In genomic region chrX:153007685-153008047, GRCm38 (mm10) we compare ENCODE assay signal across 8 mouse cellular contexts. TPM values are rescaled to one million over a fixed set of nuclear protein-coding genes. Genes with fewer than 3 reads are reported as not detected.
A peak's percentile ranks its signal among the peaks of the same experiment; 100 is the strongest.
DNase-seq lines count a peak whose midpoint lies in the region; ATAC-seq and TF ChIP-seq lines count a peak whose summit lies in the region.

No protein-coding gene starts in this region.

- no peaks in the 10 kb centered on the region for H3K27me3 ChIP-seq in liver, adult 2 months (ENCODE audit: control insufficient read depth, insufficient read depth, low read length)
- H3K27me3 ChIP-seq in intestine, embryonic 15.5 days (replicated peaks): no peaks in the 10 kb centered on the region
- no peaks in the 10 kb centered on the region for H3K27me3 ChIP-seq in neural tube, embryonic 12.5 days (replicated peaks)

- no peaks in the 10 kb centered on the region for H3K79me2 ChIP-seq in liver, adult 2 months (ENCODE audit: control insufficient read depth, insufficient read depth, low read length)

- no peak for TF ChIP-seq POLR2A in liver, adult 2 months (IDR thresholded peaks at IDR 0.05; ENCODE audit: extremely low read depth, insufficient read depth, low read length)
- no peak for TF ChIP-seq POLR2A in embryonic fibroblast, embryonic 13.5 days (IDR thresholded peaks at IDR 0.05; ENCODE audit: low read depth, low read length)

- H3K4me3 ChIP-seq in liver, adult 2 months (ENCODE audit: insufficient read depth, low read depth, low read length): peak overlapping the region; percentile 99; the same call in 1 of the 2 replicates
- peak overlapping the region; percentile 73 for H3K4me3 ChIP-seq in embryonic fibroblast, embryonic 13.5 days (ENCODE audit: insufficient read depth, low read length)
- peak overlapping the region; percentile 53 for H3K4me3 ChIP-seq in intestine, embryonic 15.5 days (replicated peaks)
- peak overlapping the region; percentile 52 for H3K4me3 ChIP-seq in neural tube, embryonic 12.5 days

- no peak overlapping the region for H3K27ac ChIP-seq in liver, adult 2 months (replicated peaks; ENCODE audit: insufficient read depth, low read depth, low read length)
- no peak overlapping the region for H3K27ac ChIP-seq in embryonic fibroblast, embryonic 13.5 days (ENCODE audit: insufficient read depth, low read length)
- H3K27ac ChIP-seq in intestine, embryonic 15.5 days: no peak overlapping the region
- no peak overlapping the region for H3K27ac ChIP-seq in neural tube, embryonic 12.5 days

- H3K4me1 ChIP-seq in liver, adult 2 months (ENCODE audit: control insufficient read depth, insufficient read depth, low read length): no peaks in the 10 kb centered on the region
- no peaks in the 10 kb centered on the region for H3K4me1 ChIP-seq in embryonic fibroblast, embryonic 13.5 days (ENCODE audit: control insufficient read depth, insufficient read depth, low read length)
- no peaks in the 10 kb centered on the region for H3K4me1 ChIP-seq in intestine, embryonic 15.5 days (replicated peaks)
- H3K4me1 ChIP-seq in neural tube, embryonic 12.5 days: no peaks in the 10 kb centered on the region

- DNase-seq in liver, adult 2 months (ENCODE audit: extremely low read depth, low read depth, low spot score): no peak
- DNase-seq in liver: no peak
- no peak for DNase-seq in adipocyte (ENCODE audit: low spot score)
- DNase-seq in adrenal gland, adult 2 months: no peak
- DNase-seq in embryo, embryonic 9.5 days (ENCODE audit: extremely low spot score): no peak

- TF ChIP-seq CTCF in liver, adult 2 months (IDR thresholded peaks at IDR 0.05; ENCODE audit: low read depth, low read length): no peak
- no peak for TF ChIP-seq CTCF in embryonic fibroblast, embryonic 13.5 days (IDR thresholded peaks at IDR 0.05; ENCODE audit: borderline replicate concordance, insufficient read depth, low read length)

- WGBS in liver, adult 2 months: 22% methylated on average over 6 of the region's 9 CpGs
- WGBS in intestine, embryonic 15.5 days: 30% methylated on average over 9 of the region's 9 CpGs
- 34% methylated on average over 9 of the region's 9 CpGs for WGBS in neural tube, embryonic 12.5 days

- H3K4me2 ChIP-seq in intestine, embryonic 15.5 days (replicated peaks): peak overlapping the region; percentile 71
- peak overlapping the region; percentile 63 for H3K4me2 ChIP-seq in neural tube, embryonic 12.5 days (replicated peaks)

- no peaks in the 10 kb centered on the region for H3K36me3 ChIP-seq in liver, adult 2 months (ENCODE audit: control insufficient read depth, insufficient read depth, low read length)
- H3K36me3 ChIP-seq in intestine, embryonic 15.5 days: no peaks in the 10 kb centered on the region
- H3K36me3 ChIP-seq in neural tube, embryonic 12.5 days: no peaks in the 10 kb centered on the region

- no peaks in the 10 kb centered on the region for H3K9me3 ChIP-seq in intestine, embryonic 15.5 days
- H3K9me3 ChIP-seq in neural tube, embryonic 12.5 days: no peaks in the 10 kb centered on the region

- H3K9ac ChIP-seq in liver, adult 2 months (ENCODE audit: low read depth, low read length): no peak overlapping the region
- peak overlapping the region; percentile 40 for H3K9ac ChIP-seq in intestine, embryonic 15.5 days
- peak overlapping the region; percentile 62 for H3K9ac ChIP-seq in neural tube, embryonic 12.5 days

- no peak for ATAC-seq in intestine, embryonic 15.5 days
- no peak for ATAC-seq in neural tube, embryonic 12.5 days (ENCODE audit: low FRiP score, low read depth)

RNA-seq across cellular contexts. Expression of gene Usp51, which starts 1.4 kb away (rescaled TPM):
- 0.07 TPM in 1 of 2 replicates, not detected in the other for total RNA-seq in liver, adult 2 months (2014; rRNA removed)
- polyA plus RNA-seq in liver, adult 2 months (2012; rRNA removed): not detected in 2 replicates
- 0.23 and 0.37 TPM in 2 replicates for polyA plus RNA-seq in embryonic fibroblast, embryonic 13.5 days (2011; ENCODE audit: insufficient read length, low read depth, missing spikeins)
- 0.73 and 0.91 TPM in 2 replicates for polyA plus RNA-seq in intestine, embryonic 15.5 days (2015; fragmentation: Nextera tagmentation; extraction: Ambion mirVana)
- polyA plus RNA-seq in neural tube, embryonic 12.5 days (2016; fragmentation: Nextera tagmentation; extraction: Ambion mirVana): 2.4 and 2.5 TPM in 2 replicates
- 1 to 10 TPM; 1.9 to 2.8 TPM for total RNA-seq in adrenal gland, adult 2 months (2021)
- polyA plus RNA-seq in adrenal gland, adult 2 months (2012; rRNA removed): 0.40 and 0.58 TPM in 2 replicates

RNA-seq across cellular contexts. Expression of gene Mageh1, which starts 29.7 kb away (rescaled TPM):
- 4.4 and 4.8 TPM in 2 replicates for total RNA-seq in liver, adult 2 months (2014; rRNA removed)
- polyA plus RNA-seq in liver, adult 2 months (2012; rRNA removed): 1.4 TPM in 2 replicates
- 24.6 and 25.2 TPM in 2 replicates for polyA plus RNA-seq in embryonic fibroblast, embryonic 13.5 days (2011; ENCODE audit: insufficient read length, low read depth, missing spikeins)
- 39.1 and 39.9 TPM in 2 replicates for polyA plus RNA-seq in intestine, embryonic 15.5 days (2015; fragmentation: Nextera tagmentation; extraction: Ambion mirVana)
- 65.9 and 79.0 TPM in 2 replicates for polyA plus RNA-seq in neural tube, embryonic 12.5 days (2016; fragmentation: Nextera tagmentation; extraction: Ambion mirVana)
- 10 to 100 TPM; 12.4 to 30.4 TPM for total RNA-seq in adrenal gland, adult 2 months (2021)
- 5.8 and 6.0 TPM in 2 replicates for polyA plus RNA-seq in adrenal gland, adult 2 months (2012; rRNA removed)
